Mouse (Mus musculus) kidney, embryonic 15.5 days (tissue): ENCODE measurements at regions not wholly inside any gene's neighbourhood (a gene's known extent, or its start where the extent isn't known, plus 50 kb on each side); places are given as distances from the start of the nearest gene placed in this dataset.
A peak's percentile ranks its signal among the peaks of the same experiment; 100 is the strongest.

Experiments used
- ATAC-seq: fragments of 200-750 bp; cut with Nextera tagmentation; replicated peaks from 2 replicates; pipeline ENCODE4 v1.8.0; 2017; ENCODE audit warnings: moderate TSS enrichment; ENCODE audit not compliant: low FRiP score
- H3K27ac ChIP-seq: fragments of 300-500 bp; sonication (generic); 2 replicates; pipeline ENCODE4 v1.5.1; 2015; ENCODE audit warnings: mild to moderate bottlenecking, inconsistent platforms
- H3K27me3 ChIP-seq: fragments of 300-500 bp; sonication (generic); 2 replicates; pipeline ENCODE4 v1.6.1; 2015; ENCODE audit warnings: inconsistent platforms
- H3K36me3 ChIP-seq: fragments of 300-500 bp; sonication (generic); 2 replicates; pipeline ENCODE4 v1.6.1; 2015; ENCODE audit warnings: inconsistent platforms
- H3K4me1 ChIP-seq: fragments of 300-500 bp; sonication (generic); 2 replicates; pipeline ENCODE4 v1.6.1; 2015; ENCODE audit warnings: inconsistent platforms
- H3K4me2 ChIP-seq: fragments of 300-500 bp; sonication (generic); 2 replicates; pipeline ENCODE4 v1.6.1; 2015; ENCODE audit warnings: moderate library complexity, mild to moderate bottlenecking, inconsistent platforms
- H3K4me3 ChIP-seq: fragments of 300-500 bp; sonication (generic); replicated peaks from 2 replicates; pipeline ENCODE4 v1.5.1; 2015; ENCODE audit warnings: mild to moderate bottlenecking, inconsistent platforms
- H3K9ac ChIP-seq: fragments of 300-500 bp; sonication (generic); 2 replicates; pipeline ENCODE4 v1.6.1; 2015; ENCODE audit warnings: mild to moderate bottlenecking, inconsistent platforms
- H3K9me3 ChIP-seq: fragments of 300-500 bp; sonication (generic); replicated peaks from 2 replicates; pipeline ENCODE4 v1.6.1; 2016; ENCODE audit warnings: inconsistent platforms
- WGBS: fragments of 180-500 bp; shearing (Covaris S2); methylation state at CpG from one replicate; pipeline ENCODE4 v1.1.7; 2015; ENCODE audit warnings: mixed read lengths; 5-methylcytosine and 5-hydroxymethylcytosine counted together

GRCm38 (mm10) chr10:29736677-29737076 is 201.0 kb upstream of the Rspo3 start:
- WGBS: 81% methylated on average over 3 of the region's 3 CpGs
- no peak overlapping the region for H3K9ac ChIP-seq
- ATAC-seq: no peak
- no peaks in the 10 kb centered on the region for H3K27me3 ChIP-seq
- H3K9me3 ChIP-seq: no peaks in the 10 kb centered on the region
- H3K4me2 ChIP-seq: no peak overlapping the region
- H3K4me3 ChIP-seq: no peak overlapping the region
- H3K4me1 ChIP-seq: no peaks in the 10 kb centered on the region
- H3K36me3 ChIP-seq: no peaks in the 10 kb centered on the region
- no peak overlapping the region for H3K27ac ChIP-seq

GRCm38 (mm10) chr10:29725319-29725718 is 189.7 kb upstream of the Rspo3 start:
- Histone ChIP-seq H3K4me1 (no peaks in the 10 kb centered on the region), H3K9ac (no peak overlapping the region), H3K36me3 (no peaks in the 10 kb centered on the region), H3K27me3 (no peaks in the 10 kb centered on the region), H3K4me3 (no peak overlapping the region), H3K27ac (no peak overlapping the region), H3K4me2 (no peak overlapping the region), H3K9me3 (no peaks in the 10 kb centered on the region)
- no peak for ATAC-seq
- 90% methylated on average over 3 of the region's 3 CpGs for WGBS

- H3K36me3 ChIP-seq: no peaks in the 10 kb centered on the region
- H3K9me3 ChIP-seq: no peaks in the 10 kb centered on the region
- H3K27ac ChIP-seq: no peak overlapping the region
- ATAC-seq: peak; percentile 74; the same call in 1 of the 2 replicates
- no peak overlapping the region for H3K4me2 ChIP-seq
- no peaks in the 10 kb centered on the region for H3K4me1 ChIP-seq
- H3K27me3 ChIP-seq: no peaks in the 10 kb centered on the region
- no peak overlapping the region for H3K4me3 ChIP-seq
- H3K9ac ChIP-seq: no peak overlapping the region
- 21% methylated on average over 1 of the region's 1 CpGs for WGBS
These were observed 175.3 kb upstream of the Rspo3 start for GRCm38 (mm10) chr10:29710967-29711366.

- no peak for ATAC-seq
- Histone ChIP-seq H3K9ac (no peak overlapping the region), H3K4me2 (no peak overlapping the region), H3K36me3 (no peaks in the 10 kb centered on the region), H3K4me3 (no peak overlapping the region), H3K9me3 (no peaks in the 10 kb centered on the region), H3K27ac (no peak overlapping the region), H3K27me3 (no peaks in the 10 kb centered on the region), H3K4me1 (no peaks in the 10 kb centered on the region)
- WGBS: 51% methylated on average over 2 of the region's 2 CpGs
These were observed 173.0 kb upstream of the Rspo3 start for GRCm38 (mm10) chr10:29708653-29709052.

- 79% methylated on average over 15 of the region's 15 CpGs for WGBS
- ATAC-seq: no peak; the same call in 1 of the 2 replicates
- H3K4me1 ChIP-seq: no peaks in the 10 kb centered on the region
- H3K27me3 ChIP-seq: no peaks in the 10 kb centered on the region
- H3K4me2 ChIP-seq: no peak overlapping the region
- no peaks in the 10 kb centered on the region for H3K36me3 ChIP-seq
- H3K9me3 ChIP-seq: no peaks in the 10 kb centered on the region
- no peak overlapping the region for H3K4me3 ChIP-seq
- no peak overlapping the region for H3K9ac ChIP-seq
- H3K27ac ChIP-seq: no peak overlapping the region
These were observed 157.6 kb upstream of the Rspo3 start for GRCm38 (mm10) chr10:29693009-29693935.

GRCm38 (mm10) chr10:29689529-29689928 is 153.9 kb upstream of the Rspo3 start:
- Histone ChIP-seq H3K27me3 (no peaks in the 10 kb centered on the region), H3K4me2 (no peak overlapping the region), H3K27ac (no peak overlapping the region), H3K9me3 (no peaks in the 10 kb centered on the region), H3K4me1 (no peaks in the 10 kb centered on the region), H3K4me3 (no peak overlapping the region), H3K36me3 (no peaks in the 10 kb centered on the region), H3K9ac (no peak overlapping the region)
- WGBS: 63% methylated on average over 3 of the region's 3 CpGs
- ATAC-seq: no peak

GRCm38 (mm10) chr10:29686982-29687381 is 151.3 kb upstream of the Rspo3 start:
- Histone ChIP-seq H3K9me3 (no peaks in the 10 kb centered on the region), H3K4me2 (no peak overlapping the region), H3K27ac (no peak overlapping the region), H3K9ac (no peak overlapping the region), H3K36me3 (no peaks in the 10 kb centered on the region), H3K27me3 (no peaks in the 10 kb centered on the region), H3K4me3 (no peak overlapping the region), H3K4me1 (no peaks in the 10 kb centered on the region)
- ATAC-seq: no peak
- WGBS: 27% methylated on average over 5 of the region's 5 CpGs

GRCm38 (mm10) chr10:29674377-29674776 is 138.7 kb upstream of the Rspo3 start:
- Histone ChIP-seq H3K4me1 (no peaks in the 10 kb centered on the region), H3K27ac (no peak overlapping the region), H3K36me3 (no peaks in the 10 kb centered on the region), H3K4me2 (no peak overlapping the region), H3K4me3 (no peak overlapping the region), H3K9ac (no peak overlapping the region), H3K9me3 (no peaks in the 10 kb centered on the region), H3K27me3 (no peaks in the 10 kb centered on the region)
- WGBS: 34% methylated on average over 3 of the region's 3 CpGs
- ATAC-seq: peak; percentile 56; the same call in 1 of the 2 replicates

- no peak overlapping the region for H3K4me3 ChIP-seq
- H3K4me1 ChIP-seq: no peaks in the 10 kb centered on the region
- H3K4me2 ChIP-seq: no peak overlapping the region
- H3K27me3 ChIP-seq: no peaks in the 10 kb centered on the region
- ATAC-seq: no peak
- H3K9me3 ChIP-seq: no peaks in the 10 kb centered on the region
- H3K27ac ChIP-seq: no peak overlapping the region
- H3K36me3 ChIP-seq: no peaks in the 10 kb centered on the region
- 57% methylated on average over 1 of the region's 1 CpGs for WGBS
- H3K9ac ChIP-seq: no peak overlapping the region
These were observed 126.1 kb upstream of the Rspo3 start for GRCm38 (mm10) chr10:29661752-29662151.

GRCm38 (mm10) chr10:29640249-29640648 is 104.6 kb upstream of the Rspo3 start:
- H3K4me3 ChIP-seq: no peak overlapping the region
- ATAC-seq: no peak
- H3K4me1 ChIP-seq: 0 out of 2 replicates have a peak, but pooled peaks cover 2% of the 10 kb centered on the region
- H3K27me3 ChIP-seq: no peaks in the 10 kb centered on the region
- H3K36me3 ChIP-seq: no peaks in the 10 kb centered on the region
- H3K9ac ChIP-seq: no peak overlapping the region
- 71% methylated on average over 1 of the region's 1 CpGs for WGBS
- no peaks in the 10 kb centered on the region for H3K9me3 ChIP-seq
- H3K27ac ChIP-seq: no peak overlapping the region
- no peak overlapping the region for H3K4me2 ChIP-seq

- no peak overlapping the region for H3K27ac ChIP-seq
- no peak for ATAC-seq
- H3K4me3 ChIP-seq: no peak overlapping the region
- H3K27me3 ChIP-seq: no peaks in the 10 kb centered on the region
- 0 out of 2 replicates have a peak, but pooled peaks cover 2% of the 10 kb centered on the region for H3K4me1 ChIP-seq
- H3K36me3 ChIP-seq: no peaks in the 10 kb centered on the region
- WGBS: 35% methylated on average over 5 of the region's 5 CpGs
- H3K9ac ChIP-seq: no peak overlapping the region
- H3K4me2 ChIP-seq: no peak overlapping the region
- H3K9me3 ChIP-seq: no peaks in the 10 kb centered on the region
These were observed 100.2 kb upstream of the Rspo3 start for GRCm38 (mm10) chr10:29635828-29636227.

GRCm38 (mm10) chr10:29595455-29595854 is 59.8 kb upstream of the Rspo3 start:
- H3K4me2 ChIP-seq: no peak overlapping the region
- WGBS: 15% methylated on average over 4 of the region's 4 CpGs
- H3K4me1 ChIP-seq: no peaks in the 10 kb centered on the region; the same call in 1 of the 2 replicates
- no peak overlapping the region for H3K9ac ChIP-seq
- no peak overlapping the region for H3K4me3 ChIP-seq
- H3K36me3 ChIP-seq: no peaks in the 10 kb centered on the region
- no peaks in the 10 kb centered on the region for H3K27me3 ChIP-seq
- no peak overlapping the region for H3K27ac ChIP-seq
- ATAC-seq: no peak
- H3K9me3 ChIP-seq: no peaks in the 10 kb centered on the region
